Mouse (Mus musculus) olfactory bulb, adult 2 months (tissue): Measurements from ENCODE around the gene Slc31a1. TPM values are rescaled to one million over a fixed set of nuclear protein-coding genes. Genes with fewer than 3 reads are reported as not detected.
A peak's percentile ranks its signal among the peaks of the same experiment; 100 is the strongest.

ENCODE experiments used
- H3K27ac ChIP-seq: fragments of 200-500 bp; 2 replicates; pipeline ENCODE4 v1.5.1; 2012; ENCODE audit warnings: low read depth, low read length; ENCODE audit not compliant: insufficient read depth
- H3K4me1 ChIP-seq: fragments of 200-500 bp; 2 replicates; pipeline ENCODE4 v1.6.1; 2012; ENCODE audit warnings: low read length; ENCODE audit not compliant: control insufficient read depth, insufficient read depth
- H3K4me3 ChIP-seq: fragments of 200-500 bp; 2 replicates; pipeline ENCODE4 v1.5.1; 2012; ENCODE audit warnings: mild to moderate bottlenecking, low read depth, low read length, moderate library complexity; ENCODE audit not compliant: insufficient read depth
- CTCF ChIP-seq: fragments of 200-500 bp; IDR thresholded peaks from 2 replicates; pipeline ENCODE4 v1.5.1; 2012; ENCODE audit warnings: low read depth, mild to moderate bottlenecking, low read length, moderate library complexity; ENCODE audit not compliant: insufficient read depth
- POLR2A ChIP-seq: fragments of 200-500 bp; IDR thresholded peaks from 2 replicates; pipeline ENCODE4 v1.6.1; 2012; ENCODE audit warnings: mild to moderate bottlenecking, low read depth, low read length, moderate library complexity; ENCODE audit not compliant: insufficient read depth
- WGBS: fragments of 180-500 bp; shearing (Covaris S2); methylation state at CpG from one replicate; pipeline ENCODE4 v1.1.7; 2018; 5-methylcytosine and 5-hydroxymethylcytosine counted together
- polyA plus RNA-seq: library from polyadenylated mRNA; stranded (reverse); fragments of >200 nt; gene quantifications from 2 replicates; pipeline ENCODE4 v1.2.4, GENCODE M21; 2012; ENCODE audit warnings: low replicate concordance; ENCODE audit not compliant: missing spikeins, insufficient read depth, insufficient read length

The Slc31a1 gene
- polyA plus RNA-seq, 1 experiment, result not detected

GRCm38 (mm10) chr4:62391892-62392291, 31.4 kb downstream of the Slc31a1 start:
- TF ChIP-seq POLR2A (no peak), CTCF (no peak)
- H3K27ac ChIP-seq, result no peak overlapping the region; the same call in 1 of the 2 replicates
- H3K4me3 ChIP-seq, result no peak overlapping the region
- 87% methylated on average over 7 of the region's 7 CpGs for WGBS
- H3K4me1 ChIP-seq, result 0 out of 2 replicates have a peak, but pooled peaks cover 2% of the 10 kb centered on the region

GRCm38 (mm10) chr4:62393459-62393858, 32.9 kb downstream of the Slc31a1 start:
- Histone ChIP-seq H3K4me1 (0 out of 2 replicates have a peak, but pooled peaks cover 2% of the 10 kb centered on the region), H3K27ac (no peak overlapping the region), H3K4me3 (no peak overlapping the region)
- 39% methylated on average over 6 of the region's 6 CpGs for WGBS
- no peak for TF ChIP-seq POLR2A
- TF ChIP-seq CTCF, result no peak

GRCm38 (mm10) chr4:62395806-62396205, 35.3 kb downstream of the Slc31a1 start:
- WGBS, result 97% methylated on average over 1 of the region's 1 CpGs
- H3K4me3 ChIP-seq, result no peak overlapping the region
- no peak overlapping the region for H3K27ac ChIP-seq

GRCm38 (mm10) chr4:62397616-62398365, 37.3 kb downstream of the Slc31a1 start:
- Histone ChIP-seq H3K27ac (no peak overlapping the region), H3K4me1 (0 out of 2 replicates have a peak, but pooled peaks cover 2% of the 10 kb centered on the region), H3K4me3 (no peak overlapping the region)
- TF ChIP-seq CTCF (no peak), POLR2A (no peak)
- 77% methylated on average over 4 of the region's 4 CpGs for WGBS

More at GRCm38 (mm10) chr4:62395806-62396205, 35.3 kb downstream of the Slc31a1 start:
- TF ChIP-seq CTCF (no peak), POLR2A (no peak)
- H3K4me1 ChIP-seq, result 0 out of 2 replicates have a peak, but pooled peaks cover 2% of the 10 kb centered on the region

GRCm38 (mm10) chr4:62398956-62399355, 38.4 kb downstream of the Slc31a1 start:
- H3K4me1 ChIP-seq, result no peaks in the 10 kb centered on the region
- H3K4me3 ChIP-seq, result no peak overlapping the region
- TF ChIP-seq CTCF (no peak), POLR2A (no peak)
- 75% methylated on average over 3 of the region's 3 CpGs for WGBS
- H3K27ac ChIP-seq, result no peak overlapping the region

- no peak for TF ChIP-seq POLR2A
- no peak for TF ChIP-seq CTCF
- no peak overlapping the region for H3K4me3 ChIP-seq
- 69% methylated on average over 4 of the region's 4 CpGs for WGBS
These were observed 45.6 kb downstream of the Slc31a1 start for GRCm38 (mm10) chr4:62406133-62406532.

GRCm38 (mm10) chr4:62407730-62408582, 47.4 kb downstream of the Slc31a1 start:
- WGBS, result under 1% methylated on average over 35 of the region's 35 CpGs
- H3K4me3 ChIP-seq, result peak overlapping the region; percentile 81
- peak overlapping the region; percentile 37 for H3K27ac ChIP-seq
- TF ChIP-seq POLR2A, result no peak
- TF ChIP-seq CTCF, result 0 out of 2 replicates have a peak, but pooled peaks have one; percentile 33
- peaks cover 10% of the 10 kb centered on the region for H3K4me1 ChIP-seq

More at GRCm38 (mm10) chr4:62406133-62406532, 45.6 kb downstream of the Slc31a1 start:
- Histone ChIP-seq H3K27ac (no peak overlapping the region), H3K4me1 (peaks cover 10% of the 10 kb centered on the region)

GRCm38 (mm10) chr4:62408601-62409282, 48.2 kb downstream of the Slc31a1 start, which contains the start of the genes Cdc26 and Prpf4:
TSS of gene Cdc26 (minus strand) at chr4:62408642.
TSS of gene Prpf4 (plus strand) at chr4:62408797.
- Histone ChIP-seq H3K27ac (peak within 1 kb of the TSS; percentile 77), H3K4me1 (peaks cover 10% of the 10 kb centered on the region), H3K4me3 (peak within 1 kb of the TSS; percentile 94)
- no peak for TF ChIP-seq CTCF
- peak; percentile 43; the same call in 1 of the 2 replicates for TF ChIP-seq POLR2A
- under 1% methylated on average over 39 of the region's 39 CpGs for WGBS
